Mouse (Mus musculus): ENCODE measurements around the gene Runx3.
"Not testable (repeated sequence)": the region's sequence is repeated elsewhere in the genome, so short reads cannot be mapped to it uniquely, and the experiment has no call there.

The Runx3 gene

GRCm38 (mm10) chr4:135171304-135171875 is 50.9 kb downstream of the Runx3 start:
- no peak for DNase-seq (ENCODE audit: low spot score)

- DNase-seq (ENCODE audit: low spot score) = no peak
Measured at GRCm38 (mm10) chr4:135175406-135176120, 55.1 kb downstream of the Runx3 start.

GRCm38 (mm10) chr4:135177568-135177967 is 57.1 kb downstream of the Runx3 start:
- peak; percentile 66 for DNase-seq (ENCODE audit: low spot score)

- no peak for DNase-seq (ENCODE audit: low spot score)
Measured at GRCm38 (mm10) chr4:135179077-135179481, 58.6 kb downstream of the Runx3 start.

- no peak for DNase-seq (ENCODE audit: low spot score)
Measured at GRCm38 (mm10) chr4:135181819-135182218, 61.4 kb downstream of the Runx3 start.

- DNase-seq (ENCODE audit: low spot score) = not testable (repeated sequence)
Measured at GRCm38 (mm10) chr4:135184277-135184676, 63.8 kb downstream of the Runx3 start.

GRCm38 (mm10) chr4:135189452-135190008 is 69.1 kb downstream of the Runx3 start:
- no peak for DNase-seq (ENCODE audit: low spot score)

- no peak for DNase-seq (ENCODE audit: low spot score)
Measured at GRCm38 (mm10) chr4:135190364-135190763, 69.9 kb downstream of the Runx3 start.

- no peak for DNase-seq (ENCODE audit: low spot score)
Measured at GRCm38 (mm10) chr4:135191185-135191584, 70.7 kb downstream of the Runx3 start.

GRCm38 (mm10) chr4:135191604-135192003 is 71.2 kb downstream of the Runx3 start:
- DNase-seq (ENCODE audit: low spot score) = no peak

- no peak for DNase-seq (ENCODE audit: low spot score)
Measured at GRCm38 (mm10) chr4:135192841-135193240, 72.4 kb downstream of the Runx3 start.

- no peak for DNase-seq (ENCODE audit: low spot score)
Measured at GRCm38 (mm10) chr4:135197857-135198256, 77.4 kb downstream of the Runx3 start.

GRCm38 (mm10) chr4:135201771-135202170 is 81.3 kb downstream of the Runx3 start:
- peak; percentile 50 for DNase-seq (ENCODE audit: low spot score)

- DNase-seq (ENCODE audit: low spot score) = no peak
Measured at GRCm38 (mm10) chr4:135203279-135203678, 82.8 kb downstream of the Runx3 start.

GRCm38 (mm10) chr4:135203806-135204560 is 83.5 kb downstream of the Runx3 start:
- no peak for DNase-seq (ENCODE audit: low spot score)

- no peak for DNase-seq (ENCODE audit: low spot score)
Measured at GRCm38 (mm10) chr4:135204666-135205065, 84.2 kb downstream of the Runx3 start.

GRCm38 (mm10) chr4:135205254-135205653 is 84.8 kb downstream of the Runx3 start:
- no peak for DNase-seq (ENCODE audit: low spot score)

GRCm38 (mm10) chr4:135205711-135206600 is 85.5 kb downstream of the Runx3 start:
- peak; percentile 81 for DNase-seq (ENCODE audit: low spot score)

GRCm38 (mm10) chr4:135209846-135210245 is 89.4 kb downstream of the Runx3 start:
- DNase-seq (ENCODE audit: low spot score) = no peak

- DNase-seq (ENCODE audit: low spot score) = peak; percentile 42
Measured at GRCm38 (mm10) chr4:135219652-135220051, 99.2 kb downstream of the Runx3 start.

GRCm38 (mm10) chr4:135220641-135221040 is 100.2 kb downstream of the Runx3 start:
- no peak for DNase-seq (ENCODE audit: low spot score)

Measured in testis, postnatal 14 days (tissue).